Mouse (Mus musculus) stomach, postnatal 0 days (tissue): ENCODE results near the gene AL732309.1. TPM values are rescaled to one million over a fixed set of nuclear protein-coding genes. Genes with fewer than 3 reads are reported as not detected.

ENCODE experiments used
- ATAC-seq: fragments of 200-750 bp; cut with Nextera tagmentation; 2 replicates; pipeline ENCODE4 v1.8.0; 2017; ENCODE audit not compliant: low FRiP score, low TSS enrichment
- DNase-seq: peaks from one replicate; pipeline ENCODE4 v3.0.0-alpha.2; 2016; ENCODE audit warnings: low spot score
- H3K27ac ChIP-seq: fragments of 300-500 bp; sonication (generic); replicated peaks from 2 replicates; pipeline ENCODE4 v1.5.1; 2014; ENCODE audit warnings: mild to moderate bottlenecking, control low read depth
- H3K27me3 ChIP-seq: fragments of 300-500 bp; sonication (generic); 2 replicates; pipeline ENCODE4 v1.6.1; 2014; ENCODE audit warnings: low read length; ENCODE audit not compliant: control insufficient read depth, insufficient read depth
- H3K36me3 ChIP-seq: fragments of 300-500 bp; sonication (generic); 2 replicates; pipeline ENCODE4 v1.6.1; 2014; ENCODE audit warnings: low read length, mixed read lengths; ENCODE audit not compliant: control insufficient read depth, insufficient read depth
- H3K4me1 ChIP-seq: fragments of 300-500 bp; sonication (generic); replicated peaks from 2 replicates; pipeline ENCODE4 v1.6.1; 2014; ENCODE audit warnings: antibody characterized with exemption; ENCODE audit not compliant: control insufficient read depth, insufficient read depth
- H3K4me2 ChIP-seq: fragments of 300-500 bp; sonication (generic); replicated peaks from 2 replicates; pipeline ENCODE4 v1.6.1; 2014; ENCODE audit warnings: low read depth, mild to moderate bottlenecking, control low read depth, moderate library complexity
- H3K4me3 ChIP-seq: fragments of 300-500 bp; sonication (generic); 2 replicates; pipeline ENCODE4 v1.5.1; 2014; ENCODE audit warnings: low read depth, low read length, control low read depth
- H3K9ac ChIP-seq: fragments of 300-500 bp; sonication (generic); 2 replicates; pipeline ENCODE4 v1.6.1; 2014; ENCODE audit warnings: mild to moderate bottlenecking, low read length, control low read depth, mixed read lengths
- H3K9me3 ChIP-seq: fragments of 300-500 bp; sonication (generic); 2 replicates; pipeline ENCODE4 v1.6.1; 2016; ENCODE audit warnings: low read length; ENCODE audit not compliant: control insufficient read depth
- CTCF ChIP-seq: IDR thresholded peaks from 2 replicates; pipeline ENCODE4 v1.5.1; 2016; ENCODE audit warnings: antibody characterized with exemption, low read depth, mild to moderate bottlenecking, moderate library complexity
- EP300 ChIP-seq: optimal IDR thresholded peaks from 2 replicates; pipeline ENCODE3; 2016; ENCODE audit warnings: antibody characterized with exemption
- WGBS: fragments of 180-500 bp; shearing (Covaris S2); extraction: QIAGEN DNeasy Blood & Tissue Kit; methylation state at CpG from one replicate; pipeline ENCODE4 v1.1.7; 2014; 5-methylcytosine and 5-hydroxymethylcytosine counted together
- polyA plus RNA-seq: library from polyadenylated mRNA; unstranded; fragments of >200 nt; fragmentation: Nextera tagmentation; extraction: Ambion mirVana; gene quantifications from 2 replicates; pipeline ENCODE4 v1.2.1, GENCODE M21; 2015

Gene AL732309.1
- polyA plus RNA-seq, 1 experiment from 2014 or later, result 12.8 TPM

DNA sequence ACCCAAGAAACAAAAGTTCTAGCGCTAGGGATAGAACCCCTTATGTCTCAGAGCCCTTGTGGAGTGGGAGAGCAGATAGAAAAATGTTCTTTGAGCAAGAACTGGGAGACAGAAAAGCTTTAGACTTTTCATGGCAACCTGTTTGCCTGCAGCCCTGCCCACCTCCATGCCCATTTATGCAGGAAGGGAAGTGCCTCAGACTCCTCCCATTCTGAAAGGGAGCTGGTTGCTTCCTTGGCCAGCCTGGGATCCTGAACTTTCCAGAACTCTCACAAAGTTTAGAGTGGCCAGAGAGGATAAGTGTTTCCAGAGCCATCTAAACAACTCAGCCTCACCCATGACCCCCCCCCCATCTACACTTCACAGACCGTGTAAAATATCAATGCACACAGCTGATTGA is 49.5 kb downstream of the AL732309.1 start:
- DNase-seq, result peak; percentile 56
- H3K36me3 ChIP-seq, result peaks cover 12% of the 10 kb centered on the region; the same call in 1 of the 2 replicates
- no peaks in the 10 kb centered on the region for H3K9me3 ChIP-seq
- peaks cover 4% of the 10 kb centered on the region; the same call in 1 of the 2 replicates for H3K4me1 ChIP-seq
- H3K4me2 ChIP-seq, result peak overlapping the region; percentile 62
- H3K27me3 ChIP-seq, result no peaks in the 10 kb centered on the region
- no peak for ATAC-seq
- WGBS, result 28% methylated on average over 2 of the region's 2 CpGs
- H3K4me3 ChIP-seq, result peak overlapping the region; percentile 42
- no peak overlapping the region for H3K9ac ChIP-seq
- TF ChIP-seq EP300 (no peak), CTCF (no peak)
- peak overlapping the region; percentile 93 for H3K27ac ChIP-seq

DNA sequence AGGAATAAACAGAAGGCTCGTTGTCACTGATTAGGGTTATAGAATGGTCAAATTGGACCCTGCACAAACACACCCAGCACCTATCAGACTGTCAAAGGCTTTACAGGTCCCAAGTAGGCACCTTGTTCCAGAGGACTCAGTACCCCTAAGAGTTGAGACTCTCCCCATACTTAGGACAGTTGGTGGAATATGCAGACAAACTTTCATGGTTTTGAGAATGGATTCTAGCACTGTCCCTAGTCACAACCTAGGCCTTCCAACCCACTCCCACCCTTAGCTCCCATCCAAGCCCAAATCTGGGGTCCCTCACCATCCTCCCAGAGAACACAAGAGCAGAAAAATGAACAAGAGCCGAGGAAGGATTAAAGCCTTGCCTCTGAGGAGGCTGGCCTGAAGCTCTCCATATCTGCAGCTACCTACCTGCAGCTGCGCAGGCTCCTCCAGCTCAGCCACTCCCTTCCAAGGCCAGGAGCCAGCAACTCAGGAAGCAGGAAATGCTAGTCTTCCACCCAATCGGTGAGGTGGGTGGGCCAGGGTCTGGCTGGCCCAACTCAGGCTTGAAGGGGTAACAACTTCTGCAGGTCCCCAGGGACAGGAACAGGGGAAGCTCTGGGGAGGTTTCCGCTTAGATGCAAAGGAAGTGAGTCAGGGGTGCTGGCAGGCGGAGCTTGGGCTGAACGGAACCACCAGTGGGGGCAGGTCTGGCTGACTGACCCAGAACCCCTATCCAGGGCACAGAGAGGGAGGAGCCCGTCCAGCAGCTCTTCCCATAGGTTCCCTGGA is 50.3 kb downstream of the AL732309.1 start, which contains the start of gene Tor4a:
Tor4a (minus strand) TSS at position 715 of the 783 bp plus-strand sequence.
- no peak for TF ChIP-seq EP300
- TF ChIP-seq CTCF, result no peak
- Histone ChIP-seq H3K27ac (peak within 1 kb of the TSS; percentile 93), H3K4me1 (peaks cover 4% of the 10 kb centered on the region; the same call in 1 of the 2 replicates), H3K9ac (peak within 1 kb of the TSS; percentile 65), H3K4me3 (peak within 1 kb of the TSS; percentile 42), H3K27me3 (no peaks in the 10 kb centered on the region), H3K36me3 (peaks cover 12% of the 10 kb centered on the region; the same call in 1 of the 2 replicates), H3K4me2 (peak within 1 kb of the TSS; percentile 62), H3K9me3 (no peaks in the 10 kb centered on the region)
- 8% methylated on average over 8 of the region's 8 CpGs for WGBS
- ATAC-seq, result peak; percentile 83
- DNase-seq, result peak; percentile 90

DNA sequence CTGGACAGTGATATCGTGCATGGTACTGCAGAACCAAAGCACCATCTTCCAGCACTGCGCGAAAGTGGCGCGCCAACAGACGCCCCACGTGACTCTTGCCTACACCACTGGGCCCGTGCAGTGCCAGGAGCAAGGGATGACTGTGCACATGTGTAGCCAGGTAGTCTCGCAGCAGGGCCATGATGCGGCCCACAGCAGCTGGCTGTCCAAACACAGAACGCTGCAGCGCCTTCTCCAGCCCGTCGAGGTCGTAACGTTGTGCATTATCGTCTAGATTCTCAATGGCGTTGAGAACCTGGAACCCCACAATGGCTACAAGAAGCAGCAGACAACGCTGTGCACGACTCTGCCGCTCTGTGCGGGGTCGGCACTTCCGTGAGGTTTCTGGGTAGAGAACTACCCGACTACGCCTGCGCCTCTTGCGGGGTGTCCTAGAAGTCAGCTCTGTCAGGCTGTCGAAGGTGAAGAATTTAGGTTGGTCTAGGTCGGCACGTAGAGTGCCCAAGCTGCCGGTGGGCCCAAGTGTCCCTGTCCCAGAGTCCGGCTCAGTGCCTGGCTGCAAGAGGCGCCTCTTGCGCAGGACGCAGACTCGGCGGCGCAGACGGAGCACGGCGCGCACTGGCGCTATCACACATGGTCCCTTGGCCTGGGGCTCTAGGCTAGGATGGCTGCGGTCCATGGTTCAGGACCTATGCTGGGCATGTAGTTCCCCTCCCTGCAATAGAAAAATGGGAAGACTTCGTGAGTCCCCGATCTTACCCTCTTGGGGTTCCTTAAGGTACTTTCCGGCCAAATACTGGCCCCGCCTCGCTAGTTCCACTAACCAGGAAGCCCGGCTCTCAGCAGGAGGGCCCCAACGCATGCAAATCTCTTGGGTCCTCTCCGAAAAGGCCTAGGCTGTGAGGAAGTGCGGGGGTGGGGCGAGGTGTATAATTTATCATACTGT is 51.2 kb downstream of the AL732309.1 start:
- H3K4me3 ChIP-seq, result peak overlapping the region; percentile 42
- TF ChIP-seq EP300, result no peak
- TF ChIP-seq CTCF, result no peak
- peaks cover 8% of the 10 kb centered on the region; the same call in 1 of the 2 replicates for H3K36me3 ChIP-seq
- peak overlapping the region; percentile 65 for H3K9ac ChIP-seq
- no peaks in the 10 kb centered on the region for H3K27me3 ChIP-seq
- peaks cover 4% of the 10 kb centered on the region; the same call in 1 of the 2 replicates for H3K4me1 ChIP-seq
- H3K4me2 ChIP-seq, result peak overlapping the region; percentile 62
- peak overlapping the region; percentile 93 for H3K27ac ChIP-seq
- ATAC-seq (peak; percentile 27), DNase-seq (peak; percentile 81)
- no peaks in the 10 kb centered on the region for H3K9me3 ChIP-seq
- WGBS, result 19% methylated on average over 55 of the region's 55 CpGs

Other genes with a start within 250 kb of the AL732309.1 start
- gene Nsmf, start 192.5 kb downstream of the AL732309.1 start, polyA plus RNA-seq, result 23.5 and 30.2 TPM in 2 replicates
- gene Entpd8, start 166.6 kb downstream of the AL732309.1 start, polyA plus RNA-seq, result 3.3 TPM in 2 replicates
- 4.0 and 4.4 TPM in 2 replicates for gene Noxa1, start 151.7 kb downstream of the AL732309.1 start, polyA plus RNA-seq
- gene Nrarp, start 66.1 kb downstream of the AL732309.1 start, polyA plus RNA-seq, result 25.3 and 25.6 TPM in 2 replicates
- 13.1 and 13.7 TPM in 2 replicates for gene Tor4a, start 50.0 kb downstream of the AL732309.1 start, polyA plus RNA-seq
- gene Nelfb, start 35.4 kb downstream of the AL732309.1 start, polyA plus RNA-seq, result 58.6 and 59.1 TPM in 2 replicates
- gene Stpg3, start 32.2 kb downstream of the AL732309.1 start, polyA plus RNA-seq, result not detected in 2 replicates
- 0.92 TPM in 1 of 2 replicates, not detected in the other for gene Fam166a, start 28.1 kb downstream of the AL732309.1 start, polyA plus RNA-seq
- 475 and 486 TPM in 2 replicates for gene Tubb4b, start 22.2 kb downstream of the AL732309.1 start, polyA plus RNA-seq
- 0.10 and 0.12 TPM in 2 replicates for gene Slc34a3, start 12.5 kb downstream of the AL732309.1 start, polyA plus RNA-seq
- gene Rnf224, start 10.1 kb downstream of the AL732309.1 start, polyA plus RNA-seq, result 0.51 and 0.91 TPM in 2 replicates
- gene Rnf208, start 4.6 kb downstream of the AL732309.1 start, polyA plus RNA-seq, result 26.8 and 31.7 TPM in 2 replicates
- 326 and 355 TPM in 2 replicates for gene Cysrt1, start 4.4 kb downstream of the AL732309.1 start, polyA plus RNA-seq
- gene Tmem203, start 8.6 kb upstream of the AL732309.1 start, polyA plus RNA-seq, result 38.2 and 39.7 TPM in 2 replicates
- gene Tprn, start 15.8 kb upstream of the AL732309.1 start, polyA plus RNA-seq, result 17.4 and 20.3 TPM in 2 replicates
- gene Ssna1, start 25.6 kb upstream of the AL732309.1 start, polyA plus RNA-seq, result 149 and 162 TPM in 2 replicates
- gene Anapc2, start 25.6 kb upstream of the AL732309.1 start, polyA plus RNA-seq, result 57.5 and 59.6 TPM in 2 replicates
- not detected in 2 replicates for gene Tmem210, start 41.3 kb upstream of the AL732309.1 start, polyA plus RNA-seq
- 34.9 and 42.1 TPM in 2 replicates for gene Lrrc26, start 43.1 kb upstream of the AL732309.1 start, polyA plus RNA-seq
- gene Grin1, start 72.3 kb upstream of the AL732309.1 start, polyA plus RNA-seq, result 1.3 TPM in 2 replicates
- 29.2 and 29.9 TPM in 2 replicates for gene Man1b1, start 85.5 kb upstream of the AL732309.1 start, polyA plus RNA-seq
- 9.5 and 9.9 TPM in 2 replicates for gene Dpp7, start 109.5 kb upstream of the AL732309.1 start, polyA plus RNA-seq
- gene Uap1l1, start 118.8 kb upstream of the AL732309.1 start, polyA plus RNA-seq, result 33.2 and 36.9 TPM in 2 replicates
- gene Sapcd2, start 125.5 kb upstream of the AL732309.1 start, polyA plus RNA-seq, result 14.1 and 16.6 TPM in 2 replicates
- gene Entpd2, start 149.0 kb upstream of the AL732309.1 start, polyA plus RNA-seq, result 21.2 and 23.3 TPM in 2 replicates
- 52.8 and 53.0 TPM in 2 replicates for gene Npdc1, start 152.5 kb upstream of the AL732309.1 start, polyA plus RNA-seq
- gene Fut7, start 176.4 kb upstream of the AL732309.1 start, polyA plus RNA-seq, result 0.12 TPM in 1 of 2 replicates, not detected in the other
- gene Abca2, start 181.8 kb upstream of the AL732309.1 start, polyA plus RNA-seq, result 1.7 and 2.6 TPM in 2 replicates
- 246 and 272 TPM in 2 replicates for gene Clic3, start 210.0 kb upstream of the AL732309.1 start, polyA plus RNA-seq
- gene Paxx, start 214.2 kb upstream of the AL732309.1 start, polyA plus RNA-seq, result 51.7 and 59.7 TPM in 2 replicates
- 4.7 and 5.2 TPM in 2 replicates for gene Ptgds, start 223.2 kb upstream of the AL732309.1 start, polyA plus RNA-seq
- not detected in 2 replicates for gene Lcn12, start 247.0 kb upstream of the AL732309.1 start, polyA plus RNA-seq